Mouse (Mus musculus): ENCODE measurements around the gene Trip6. TPM values are rescaled to one million over a fixed set of nuclear protein-coding genes. Genes with fewer than 3 reads are reported as not detected.

The Trip6 gene
- 70.3 and 73.0 TPM in 2 replicates for polyA plus RNA-seq (2016; fragmentation: Nextera tagmentation; extraction: Ambion mirVana)

GRCm38 (mm10) chr5:137314193-137315083 is at the start of gene Trip6:
Gene Trip6, minus strand, starts transcription at chr5:137314404.
- peak; percentile 94 for DNase-seq (ENCODE audit: extremely low spot score, low spot score)
- Histone ChIP-seq H3K4me1 (peaks cover 44% of the 10 kb centered on the region), H3K27me3 (ENCODE audit: poor library complexity, severe bottlenecking) (0 out of 2 replicates have a peak, but pooled peaks cover 6% of the 10 kb centered on the region), H3K4me3 (peak within 1 kb of the TSS; percentile 74), H3K36me3 (replicated peaks) (peaks cover 56% of the 10 kb centered on the region), H3K27ac (peak within 1 kb of the TSS; percentile 96), H3K9me3 (no peaks in the 10 kb centered on the region)
- WGBS = 9% methylated on average over 30 of the region's 30 CpGs

- H3K27ac ChIP-seq = no peak overlapping the region
- peaks cover 10% of the 10 kb centered on the region for H3K4me1 ChIP-seq
- WGBS = 46% methylated on average over 7 of the region's 7 CpGs
- H3K27me3 ChIP-seq (ENCODE audit: poor library complexity, severe bottlenecking) = no peaks in the 10 kb centered on the region
- no peak overlapping the region for H3K4me3 ChIP-seq
- H3K9me3 ChIP-seq = no peaks in the 10 kb centered on the region
- no peak for DNase-seq (ENCODE audit: extremely low spot score, low spot score)
- peaks cover 98% of the 10 kb centered on the region for H3K36me3 ChIP-seq (replicated peaks)
These were observed 44.2 kb upstream of the Trip6 start for GRCm38 (mm10) chr5:137358382-137358781.

DNA sequence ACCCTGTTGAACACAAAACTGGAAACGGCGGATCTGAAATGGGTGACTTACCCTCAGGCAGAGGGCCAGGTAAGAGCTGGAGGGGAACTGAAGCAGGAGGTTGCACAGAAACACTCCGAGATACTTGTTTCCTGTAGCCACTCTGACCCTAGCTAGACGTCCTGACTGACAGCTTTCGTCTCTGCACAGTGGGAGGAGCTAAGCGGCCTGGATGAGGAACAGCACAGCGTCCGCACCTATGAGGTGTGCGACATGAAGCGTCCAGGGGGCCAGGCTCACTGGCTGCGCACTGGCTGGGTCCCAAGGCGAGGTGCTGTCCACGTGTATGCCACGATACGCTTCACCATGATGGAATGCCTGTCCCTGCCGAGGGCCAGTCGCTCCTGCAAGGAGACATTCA is 39.9 kb upstream of the Trip6 start:
- H3K4me1 ChIP-seq = peaks cover 48% of the 10 kb centered on the region
- peaks cover 68% of the 10 kb centered on the region for H3K36me3 ChIP-seq (replicated peaks)
- H3K9me3 ChIP-seq = no peaks in the 10 kb centered on the region
- no peak overlapping the region for H3K27ac ChIP-seq
- H3K27me3 ChIP-seq (ENCODE audit: poor library complexity, severe bottlenecking) = no peaks in the 10 kb centered on the region
- 93% methylated on average over 17 of the region's 17 CpGs for WGBS
- no peak overlapping the region for H3K4me3 ChIP-seq
- no peak for DNase-seq (ENCODE audit: extremely low spot score, low spot score)

DNA sequence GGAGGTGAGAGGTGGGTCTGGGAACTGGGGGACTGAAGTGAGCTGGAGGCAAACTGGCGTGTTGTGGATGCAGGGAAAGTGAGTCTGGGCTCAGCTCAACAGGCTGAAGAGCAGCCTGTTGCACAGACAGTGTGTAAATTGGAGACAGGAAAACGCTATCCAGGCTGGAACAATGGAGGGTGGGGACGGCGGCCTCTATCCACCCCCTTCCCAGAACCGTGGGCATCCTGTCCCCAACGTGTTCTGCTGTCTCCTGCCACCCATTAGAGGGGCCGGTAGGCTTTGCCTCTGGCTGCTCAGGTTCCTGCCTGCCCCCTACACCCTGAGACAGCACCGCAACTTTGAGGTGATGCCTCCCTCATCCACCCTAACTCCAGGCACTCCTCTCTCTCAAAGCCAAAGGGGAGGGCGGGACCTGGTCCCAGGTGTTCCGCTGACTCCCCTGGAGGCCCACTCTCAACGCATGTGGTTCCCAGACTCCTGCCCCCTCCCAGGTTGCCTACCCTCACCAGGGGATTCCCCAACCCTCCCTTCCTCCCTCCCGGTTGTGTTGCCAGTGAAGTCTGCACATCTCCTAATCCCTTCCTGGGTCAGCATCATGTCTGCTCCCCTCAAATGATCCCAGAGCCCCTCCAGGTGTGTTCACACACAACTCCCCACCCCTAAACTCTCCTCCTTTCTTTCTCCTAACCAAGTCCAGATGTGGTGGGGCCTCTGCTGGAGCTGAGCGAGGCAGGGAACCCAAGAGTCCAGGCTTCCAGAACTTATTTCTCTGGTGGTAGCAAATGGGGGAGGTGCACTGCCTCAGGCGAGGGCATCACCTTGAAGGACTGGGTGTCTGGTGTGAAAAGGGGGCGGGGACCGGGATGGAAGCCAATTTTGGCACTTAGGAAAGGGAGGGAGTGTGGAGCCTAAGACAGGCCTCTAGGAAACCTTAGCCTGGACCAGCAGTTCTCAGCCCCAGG is 38.1 kb upstream of the Trip6 start:
- WGBS = 22% methylated on average over 16 of the region's 16 CpGs
- H3K4me3 ChIP-seq = peak overlapping the region; percentile 95
- H3K27ac ChIP-seq = peak overlapping the region; percentile 99
- no peaks in the 10 kb centered on the region for H3K9me3 ChIP-seq
- no peaks in the 10 kb centered on the region for H3K27me3 ChIP-seq (ENCODE audit: poor library complexity, severe bottlenecking)
- peaks cover 51% of the 10 kb centered on the region for H3K36me3 ChIP-seq (replicated peaks)
- H3K4me1 ChIP-seq = peaks cover 64% of the 10 kb centered on the region
- DNase-seq (ENCODE audit: extremely low spot score, low spot score) = no peak

DNA sequence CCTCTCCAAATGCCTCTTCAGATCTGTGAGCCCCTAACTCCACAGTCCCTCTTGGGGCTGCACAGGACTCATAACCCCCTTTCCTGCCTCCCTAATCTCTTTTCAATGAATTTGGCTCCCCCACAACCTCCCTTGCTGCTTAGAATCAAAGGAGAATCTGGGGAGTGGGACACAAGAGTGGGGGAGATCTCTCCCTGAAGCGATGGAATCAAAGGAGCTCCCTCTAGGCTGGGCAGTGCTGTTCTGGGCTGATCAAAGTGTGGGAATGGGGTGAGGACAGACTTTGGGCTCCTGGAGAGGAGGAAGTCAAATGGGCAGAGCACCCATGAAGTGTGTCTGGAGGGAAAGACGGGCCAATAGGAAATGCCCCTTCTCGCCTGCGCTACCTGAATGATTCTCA is 37.2 kb upstream of the Trip6 start:
- peaks cover 72% of the 10 kb centered on the region for H3K4me1 ChIP-seq

DNA sequence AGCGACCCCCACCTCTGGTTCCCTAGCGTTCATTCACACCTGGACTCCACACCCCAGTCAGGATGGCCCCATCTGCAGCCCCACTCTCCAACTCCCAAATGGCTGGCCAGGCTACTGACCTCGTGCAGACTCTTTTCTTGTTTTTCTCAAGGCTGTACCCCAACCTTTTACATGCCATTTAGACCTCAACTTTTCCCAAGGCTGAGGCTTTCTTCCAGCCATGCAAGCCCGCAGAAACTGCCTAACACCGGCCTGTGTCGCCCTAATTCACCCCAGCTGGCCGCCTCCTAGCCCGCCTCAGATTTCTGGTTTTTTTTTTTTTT is 36.8 kb upstream of the Trip6 start:
- peak; percentile 36 for DNase-seq (ENCODE audit: extremely low spot score, low spot score)
- H3K4me3 ChIP-seq = peak overlapping the region; percentile 95
- H3K27ac ChIP-seq = peak overlapping the region; percentile 99
- H3K9me3 ChIP-seq = no peaks in the 10 kb centered on the region
- peaks cover 75% of the 10 kb centered on the region for H3K4me1 ChIP-seq
- H3K36me3 ChIP-seq (replicated peaks) = peaks cover 38% of the 10 kb centered on the region
- no peaks in the 10 kb centered on the region for H3K27me3 ChIP-seq (ENCODE audit: poor library complexity, severe bottlenecking)
- WGBS = under 1% methylated on average over 8 of the region's 8 CpGs

More for the DNA sequence above, 37.2 kb upstream of the Trip6 start:
- Histone ChIP-seq H3K4me3 (peak overlapping the region; percentile 95), H3K27me3 (ENCODE audit: poor library complexity, severe bottlenecking) (no peaks in the 10 kb centered on the region), H3K36me3 (replicated peaks) (peaks cover 42% of the 10 kb centered on the region), H3K9me3 (no peaks in the 10 kb centered on the region), H3K27ac (peak overlapping the region; percentile 99)
- no peak for DNase-seq (ENCODE audit: extremely low spot score, low spot score)
- WGBS = 9% methylated on average over 4 of the region's 4 CpGs

DNA sequence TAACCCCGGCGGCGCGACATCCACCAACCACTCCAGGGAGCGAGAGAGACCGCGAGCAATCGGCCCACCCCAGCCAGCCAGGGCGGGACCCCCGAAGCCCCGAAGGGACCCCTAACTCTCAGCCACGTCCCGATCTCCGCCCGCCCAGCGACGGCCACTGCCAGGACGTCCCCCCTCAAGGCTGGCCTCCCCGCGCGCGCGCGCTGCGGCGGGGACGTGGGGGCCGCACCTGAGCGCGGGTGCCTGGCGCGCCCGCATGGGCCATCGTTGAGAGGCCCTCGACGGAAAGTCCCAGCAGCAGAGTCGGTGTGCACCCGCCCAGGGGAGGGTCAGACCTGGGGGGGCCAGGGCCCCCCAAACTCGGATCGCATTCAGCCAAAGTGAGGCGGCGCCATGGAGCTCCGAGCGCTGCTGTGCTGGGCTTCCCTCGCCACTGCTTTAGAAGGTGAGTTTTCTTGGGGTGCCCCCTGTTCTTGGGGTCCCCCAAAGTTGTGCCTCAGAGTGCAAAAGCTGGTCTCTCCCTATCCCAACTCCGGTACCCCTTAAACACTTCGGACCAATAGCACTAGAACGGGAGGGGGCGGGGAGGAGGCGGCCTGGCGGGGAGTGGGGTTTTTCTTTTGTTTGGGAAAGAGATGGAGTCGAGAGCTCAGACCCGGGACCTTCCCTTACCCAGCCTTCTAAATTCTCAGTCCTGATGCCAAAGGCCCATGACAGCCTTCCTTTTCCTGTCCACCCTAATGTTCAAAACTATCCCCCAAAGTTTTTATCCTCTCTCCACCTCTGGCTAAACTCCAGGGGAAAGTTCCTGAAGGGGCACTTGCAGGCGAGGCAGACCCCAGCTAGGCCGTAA is 36.2 kb upstream of the Trip6 start:
- Histone ChIP-seq H3K4me1 (peaks cover 80% of the 10 kb centered on the region), H3K4me3 (peak overlapping the region; percentile 95), H3K27me3 (ENCODE audit: poor library complexity, severe bottlenecking) (no peaks in the 10 kb centered on the region), H3K36me3 (replicated peaks) (peaks cover 33% of the 10 kb centered on the region), H3K9me3 (no peaks in the 10 kb centered on the region), H3K27ac (peak overlapping the region; percentile 99)
- WGBS = under 1% methylated on average over 55 of the region's 55 CpGs
- peak; percentile 45 for DNase-seq (ENCODE audit: extremely low spot score, low spot score)

DNA sequence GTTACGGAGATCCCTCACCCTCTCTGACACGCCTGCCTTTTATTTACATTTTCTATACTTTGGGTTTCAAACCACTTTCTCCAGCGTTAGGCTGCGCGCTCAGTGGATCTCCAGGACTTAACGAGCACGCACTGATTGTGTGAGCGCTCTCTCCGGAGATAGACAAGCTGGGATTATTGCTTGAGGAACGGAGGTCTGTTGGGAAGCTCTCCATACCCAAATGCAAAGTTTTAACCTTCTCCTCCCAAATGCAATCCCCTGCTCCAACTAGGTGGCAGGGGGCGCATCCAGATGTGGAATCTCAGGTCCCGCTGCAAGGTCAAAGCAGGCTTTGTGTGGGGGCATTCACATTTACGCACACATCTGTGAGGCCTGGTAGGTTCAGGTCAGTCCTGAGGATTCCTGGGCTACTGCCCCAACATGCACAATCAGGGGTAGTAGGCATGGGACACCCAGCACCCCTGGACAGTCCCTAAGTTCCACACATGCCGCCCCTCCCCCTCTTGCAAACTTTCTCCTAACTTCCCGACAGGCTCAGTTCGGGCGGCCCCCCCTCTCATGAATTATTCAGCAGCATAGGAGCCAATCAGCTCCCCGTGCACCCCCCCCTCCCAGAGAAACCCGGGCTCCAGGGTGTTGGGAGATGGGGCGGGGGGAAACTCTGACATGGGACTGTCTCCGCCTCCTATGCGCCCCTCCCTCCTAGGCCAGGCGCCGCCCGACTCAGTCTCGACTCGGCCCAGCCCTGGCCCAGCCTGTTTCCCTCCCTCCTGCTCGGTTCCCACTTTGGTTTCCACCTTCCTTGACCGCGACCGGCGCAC is 35.4 kb upstream of the Trip6 start, which contains the start of gene Ephb4:
Gene Ephb4 (plus strand): TSS at position 726 of the 821 bp plus-strand sequence.
- Histone ChIP-seq H3K4me1 (peaks cover 84% of the 10 kb centered on the region), H3K9me3 (no peaks in the 10 kb centered on the region), H3K36me3 (replicated peaks) (peaks cover 24% of the 10 kb centered on the region), H3K27ac (peak within 1 kb of the TSS; percentile 99), H3K4me3 (peak within 1 kb of the TSS; percentile 95), H3K27me3 (ENCODE audit: poor library complexity, severe bottlenecking) (no peaks in the 10 kb centered on the region)
- DNase-seq (ENCODE audit: extremely low spot score, low spot score) = peak; percentile 94
- WGBS = 2% methylated on average over 30 of the region's 32 CpGs

DNA sequence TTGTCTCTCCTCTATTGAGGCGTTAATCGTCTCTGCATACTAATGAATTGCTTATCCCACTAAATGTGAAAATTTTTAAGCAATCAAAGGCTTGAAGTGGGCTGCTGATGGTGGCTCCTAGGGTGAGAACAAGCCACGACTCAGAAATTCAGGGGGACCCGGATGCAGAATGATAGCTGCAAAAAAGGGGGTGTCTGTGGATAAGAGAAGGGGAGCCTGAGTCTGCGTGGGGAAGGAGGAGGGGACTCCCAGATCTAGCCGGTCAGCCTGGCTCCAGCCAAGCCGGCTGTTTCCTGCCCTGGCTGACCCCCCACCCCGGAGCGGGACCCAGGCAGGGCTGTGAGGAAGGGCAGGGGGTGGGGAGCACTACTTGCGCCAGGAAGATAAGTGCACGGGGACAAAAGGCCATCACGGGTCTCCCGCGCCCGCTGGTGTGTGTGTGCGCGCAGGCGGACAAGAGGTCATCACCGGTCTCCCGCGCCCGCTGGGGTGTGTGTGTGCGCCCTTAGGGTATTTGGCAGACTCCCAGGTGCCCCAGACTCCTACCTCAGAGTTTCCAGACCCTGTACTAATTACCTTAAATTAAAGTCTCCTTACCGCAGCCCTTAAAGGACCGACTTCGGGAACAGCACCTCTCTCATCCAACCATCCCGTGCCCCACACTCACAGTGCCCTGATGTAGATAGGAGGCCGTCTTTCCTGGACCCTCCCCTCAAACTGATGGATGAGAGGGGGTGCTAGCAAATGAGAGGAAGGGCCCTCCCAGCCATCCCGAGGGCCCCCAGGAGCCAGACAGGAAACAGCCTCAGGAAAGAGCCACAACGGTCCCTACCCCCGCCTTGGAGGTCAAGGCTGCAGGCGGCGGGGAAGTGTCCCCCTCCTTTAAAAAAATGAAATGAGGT is 34.5 kb upstream of the Trip6 start:
- DNase-seq (ENCODE audit: extremely low spot score, low spot score) = peak; percentile 55
- peaks cover 77% of the 10 kb centered on the region for H3K4me1 ChIP-seq
- H3K9me3 ChIP-seq = no peaks in the 10 kb centered on the region
- no peaks in the 10 kb centered on the region for H3K27me3 ChIP-seq (ENCODE audit: poor library complexity, severe bottlenecking)
- H3K4me3 ChIP-seq = peak overlapping the region; percentile 95
- peaks cover 16% of the 10 kb centered on the region for H3K36me3 ChIP-seq (replicated peaks)
- H3K27ac ChIP-seq = peak overlapping the region; percentile 99
- WGBS = under 1% methylated on average over 33 of the region's 33 CpGs

DNA sequence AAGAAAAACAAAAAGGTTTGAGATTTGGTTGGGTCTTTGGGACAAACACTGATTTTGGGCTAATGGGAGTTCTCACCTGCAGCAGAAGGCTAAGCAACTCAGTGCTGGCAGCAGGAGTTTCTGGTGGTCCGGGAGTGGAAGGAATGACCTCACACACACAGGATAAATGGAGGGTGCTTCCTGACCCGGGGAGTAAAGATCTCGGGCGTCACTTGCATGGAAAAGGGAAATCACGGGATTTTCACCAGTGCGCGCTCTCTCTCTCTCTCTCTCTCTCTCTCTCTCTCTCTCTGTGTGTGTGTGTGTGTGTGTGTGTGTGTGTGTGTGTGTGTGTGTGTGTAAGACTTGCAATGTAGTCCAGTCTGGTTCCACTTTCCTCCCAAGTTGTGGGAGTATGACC is 33.7 kb upstream of the Trip6 start:
- Histone ChIP-seq H3K4me3 (peak overlapping the region; percentile 95), H3K9me3 (no peaks in the 10 kb centered on the region), H3K4me1 (peaks cover 69% of the 10 kb centered on the region), H3K27ac (peak overlapping the region; percentile 99), H3K36me3 (replicated peaks) (peaks cover 9% of the 10 kb centered on the region), H3K27me3 (ENCODE audit: poor library complexity, severe bottlenecking) (no peaks in the 10 kb centered on the region)
- WGBS = 18% methylated on average over 7 of the region's 7 CpGs
- DNase-seq (ENCODE audit: extremely low spot score, low spot score) = no peak
